Mouse (Mus musculus) left cerebral cortex, adult 11 months (tissue): ENCODE measurements around the gene Igflr1.

Experiments
- DNase-seq: peaks from one replicate; pipeline ENCODE4 v3.0.0; 2022; ENCODE audit warnings: low spot score

Gene Igflr1

GRCm38 (mm10) chr7:30564970-30565571 is at the start of gene Igflr1:
Gene Igflr1, plus strand, starts transcription at chr7:30565427.
- no peak for DNase-seq

- no peak for DNase-seq
These were observed 46.9 kb upstream of the Igflr1 start for GRCm38 (mm10) chr7:30518325-30518724.

GRCm38 (mm10) chr7:30520396-30520795 is 44.8 kb upstream of the Igflr1 start:
- DNase-seq = no peak

- DNase-seq = no peak
These were observed 44.4 kb upstream of the Igflr1 start for GRCm38 (mm10) chr7:30520856-30521255.

GRCm38 (mm10) chr7:30522871-30523270 is 42.4 kb upstream of the Igflr1 start:
- DNase-seq = no peak

GRCm38 (mm10) chr7:30524487-30524886 is 40.7 kb upstream of the Igflr1 start:
- DNase-seq = no peak

- no peak for DNase-seq
These were observed 39.3 kb upstream of the Igflr1 start for GRCm38 (mm10) chr7:30525954-30526353.

- no peak for DNase-seq
These were observed 38.8 kb upstream of the Igflr1 start for GRCm38 (mm10) chr7:30526399-30526798.

- DNase-seq = no peak
These were observed 38.2 kb upstream of the Igflr1 start for GRCm38 (mm10) chr7:30526981-30527380.

GRCm38 (mm10) chr7:30531291-30531815 is 33.9 kb upstream of the Igflr1 start:
- peak; percentile 64 for DNase-seq

GRCm38 (mm10) chr7:30532931-30533330 is 32.3 kb upstream of the Igflr1 start:
- no peak for DNase-seq

- no peak for DNase-seq
These were observed 31.1 kb upstream of the Igflr1 start for GRCm38 (mm10) chr7:30533941-30534632.

- DNase-seq = peak; percentile 96
These were observed 30.3 kb upstream of the Igflr1 start, which contains the start of gene Arhgap33 for GRCm38 (mm10) chr7:30534633-30535577. Gene Arhgap33, minus strand, starts transcription at chr7:30535060.

- no peak for DNase-seq
These were observed 24.7 kb upstream of the Igflr1 start for GRCm38 (mm10) chr7:30540572-30540971.

- DNase-seq = no peak
These were observed 20.9 kb upstream of the Igflr1 start for GRCm38 (mm10) chr7:30544327-30544726.

- DNase-seq = no peak
These were observed 15.3 kb upstream of the Igflr1 start for GRCm38 (mm10) chr7:30549880-30550279.

- no peak for DNase-seq
These were observed 14.6 kb upstream of the Igflr1 start for GRCm38 (mm10) chr7:30550603-30551002.

GRCm38 (mm10) chr7:30551445-30552101 is 13.7 kb upstream of the Igflr1 start:
- DNase-seq = no peak

GRCm38 (mm10) chr7:30552102-30553020 is 12.9 kb upstream of the Igflr1 start, which contains the start of the genes Hspb6 and Proser3:
Gene Hspb6, plus strand, starts transcription at chr7:30552178.
Gene Proser3, minus strand, starts transcription at chr7:30552299.
- peak; percentile 93 for DNase-seq

GRCm38 (mm10) chr7:30553021-30553589 is 12.1 kb upstream of the Igflr1 start:
- no peak for DNase-seq
